Mouse (Mus musculus) C2C12 (cell line): Measurements from ENCODE around the gene Hmbs.

Experiments used
- CEBPB ChIP-seq: IDR thresholded peaks from one replicate; pipeline ENCODE4 v1.6.1; 2011; ENCODE audit warnings: low read depth, mild to moderate bottlenecking, control low read depth, moderate library complexity
- CTCF ChIP-seq: IDR thresholded peaks from one replicate; pipeline ENCODE4 v1.5.1; 2011; ENCODE audit not compliant: control insufficient read depth, insufficient read depth, insufficient read length
- FOSL1 ChIP-seq: IDR thresholded peaks from one replicate; pipeline ENCODE4 v1.8.0; 2011; ENCODE audit warnings: mild to moderate bottlenecking, low read length; ENCODE audit not compliant: poor library complexity, insufficient read depth, severe bottlenecking
- MAX ChIP-seq: IDR thresholded peaks from one replicate; pipeline ENCODE4 v1.6.1; 2011; ENCODE audit warnings: mild to moderate bottlenecking, control low read depth
- MYOD1 ChIP-seq: IDR thresholded peaks from one replicate; pipeline ENCODE4 v1.6.1; 2011; ENCODE audit warnings: low read depth; ENCODE audit not compliant: control insufficient read depth, insufficient read length
- MYOG ChIP-seq: IDR thresholded peaks from one replicate; pipeline ENCODE4 v1.6.1; 2011; ENCODE audit not compliant: control insufficient read depth, insufficient read length; ENCODE audit errors: extremely low read depth
- USF1 ChIP-seq: IDR thresholded peaks from one replicate; pipeline ENCODE4 v1.6.1; 2011; ENCODE audit warnings: low read depth, mild to moderate bottlenecking, control low read depth, moderate library complexity

DNA sequence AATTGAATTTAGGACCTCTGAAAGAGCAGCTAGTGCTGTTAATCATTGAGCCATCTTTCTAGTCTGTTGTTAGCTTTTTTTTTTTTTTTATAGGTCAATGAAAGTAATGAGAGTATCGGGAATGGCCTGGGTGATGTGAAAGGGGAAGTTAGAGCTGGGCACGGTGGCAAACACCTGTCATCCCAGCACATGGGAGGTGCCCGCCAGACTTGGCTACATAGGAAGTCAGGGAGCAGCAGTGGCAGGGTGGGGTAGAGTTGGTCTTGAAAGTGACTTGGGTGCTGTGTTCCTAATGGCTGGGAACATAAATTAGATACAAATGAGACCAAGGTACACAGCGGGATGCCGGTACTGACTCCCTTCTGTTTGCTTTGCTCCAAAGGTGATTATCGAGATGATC, 13.3 kb downstream of the Hmbs start:
- TF ChIP-seq CTCF: no peak
- no peak for TF ChIP-seq USF1
- TF ChIP-seq MYOG: no peak
- TF ChIP-seq MAX: no peak
- TF ChIP-seq MYOD1: no peak
- no peak for TF ChIP-seq FOSL1
- no peak for TF ChIP-seq CEBPB
